Mouse (Mus musculus) MEL-GATA-1-ER (cell line): ENCODE results near the gene Cecr2.
"Not testable (repeated sequence)": the region's sequence is repeated elsewhere in the genome, so short reads cannot be mapped to it uniquely, and the experiment has no call there.

Experiments
- DNase-seq: peaks from one replicate; pipeline ENCODE4 v3.0.0-alpha.2; 2012; ENCODE audit warnings: low read depth; ENCODE audit errors: extremely low read depth

The Cecr2 gene

DNA sequence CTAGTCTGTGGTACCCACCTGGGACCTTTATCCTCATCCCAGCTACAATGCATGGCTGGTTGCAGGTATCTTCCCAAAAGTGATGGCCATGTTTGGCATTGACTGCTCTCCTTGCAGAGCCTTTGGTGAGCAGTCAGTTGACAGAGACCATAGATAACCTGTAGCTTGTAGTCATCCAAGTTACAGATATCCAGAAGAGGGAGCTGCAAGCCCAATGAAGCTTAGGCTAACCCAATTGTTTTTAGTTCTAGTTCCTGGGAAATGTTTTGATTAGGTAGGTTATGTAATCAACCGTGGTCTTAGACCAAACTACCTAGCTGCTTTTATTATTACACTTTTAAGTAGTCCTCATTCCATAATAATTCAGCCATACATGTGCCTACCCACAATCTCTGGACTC is 105.2 kb downstream of the Cecr2 start:
- DNase-seq = no peak

GRCm38 (mm10) chr6:120772025-120772424 is 105.9 kb downstream of the Cecr2 start:
- no peak for DNase-seq

DNA sequence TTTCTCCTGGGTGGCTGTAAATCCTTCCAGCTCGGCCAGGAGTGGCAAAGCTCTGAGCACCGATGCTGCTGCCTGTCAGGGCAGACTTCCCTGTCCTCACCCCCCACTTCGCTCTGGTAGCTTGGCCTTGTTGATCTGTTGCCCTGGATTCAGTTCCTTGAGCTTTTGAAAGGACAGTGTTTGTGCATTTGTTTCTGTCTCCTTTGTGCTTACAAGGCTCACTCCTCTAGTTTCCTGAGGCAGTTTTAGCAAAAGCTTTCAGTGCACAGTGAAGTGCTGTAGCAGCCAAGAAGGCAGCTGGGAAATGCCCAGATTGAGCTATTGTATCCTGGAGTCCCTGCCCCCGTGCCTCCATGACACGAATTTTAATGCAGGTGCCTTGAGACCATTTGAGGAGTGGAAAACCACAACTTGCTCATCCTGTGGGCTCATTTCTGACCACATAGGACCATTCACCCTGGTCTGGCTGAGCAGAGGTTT is 107.0 kb downstream of the Cecr2 start, which contains the start of gene Slc25a18:
TSS of gene Slc25a18 (plus strand) at position 430 of the 480 bp plus-strand sequence.
- no peak for DNase-seq

GRCm38 (mm10) chr6:120773763-120774162 is 107.6 kb downstream of the Cecr2 start:
- no peak for DNase-seq

GRCm38 (mm10) chr6:120776286-120776685 is 110.1 kb downstream of the Cecr2 start:
- DNase-seq = no peak

DNA sequence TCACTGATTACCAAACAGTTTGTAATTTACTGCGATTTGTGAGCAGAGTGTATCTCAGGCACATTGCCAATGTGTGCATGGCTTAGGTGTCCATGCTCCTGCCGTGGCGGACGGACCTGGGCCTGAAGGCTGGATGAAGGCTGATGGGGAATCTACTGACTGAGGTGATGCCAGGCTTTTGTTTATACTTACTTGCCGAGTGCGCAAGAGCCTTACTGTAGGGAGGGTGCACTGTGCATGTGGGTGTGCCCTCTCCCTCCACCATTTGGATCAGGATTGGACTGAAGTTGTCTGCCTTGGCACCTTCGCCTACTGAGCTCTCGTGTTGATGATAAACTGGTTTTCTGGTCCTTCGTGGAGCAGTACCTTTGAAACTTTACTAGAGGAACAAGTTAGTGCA is 111.4 kb downstream of the Cecr2 start:
- DNase-seq = no peak

DNA sequence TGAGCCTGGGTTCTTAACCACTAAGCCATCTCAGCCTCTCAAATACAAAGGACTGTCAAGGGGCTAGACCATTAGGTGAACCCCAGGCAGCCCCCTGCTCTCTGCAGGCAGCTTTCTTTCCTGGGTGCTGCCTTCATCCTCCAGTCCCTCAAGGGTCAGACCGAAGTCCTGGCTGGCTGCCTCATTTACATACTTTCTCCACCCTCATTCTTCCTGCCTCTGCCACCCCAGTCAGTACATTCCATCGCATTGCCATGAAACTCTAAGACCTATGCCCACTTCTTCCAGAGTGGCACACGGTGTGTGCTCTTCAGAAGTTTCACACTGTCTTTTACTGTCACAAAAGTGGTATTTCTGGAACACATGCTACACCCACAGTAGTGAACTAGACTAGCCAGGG is 112.1 kb downstream of the Cecr2 start:
- DNase-seq = no peak

GRCm38 (mm10) chr6:120782948-120783347 is 116.8 kb downstream of the Cecr2 start:
- no peak for DNase-seq

DNA sequence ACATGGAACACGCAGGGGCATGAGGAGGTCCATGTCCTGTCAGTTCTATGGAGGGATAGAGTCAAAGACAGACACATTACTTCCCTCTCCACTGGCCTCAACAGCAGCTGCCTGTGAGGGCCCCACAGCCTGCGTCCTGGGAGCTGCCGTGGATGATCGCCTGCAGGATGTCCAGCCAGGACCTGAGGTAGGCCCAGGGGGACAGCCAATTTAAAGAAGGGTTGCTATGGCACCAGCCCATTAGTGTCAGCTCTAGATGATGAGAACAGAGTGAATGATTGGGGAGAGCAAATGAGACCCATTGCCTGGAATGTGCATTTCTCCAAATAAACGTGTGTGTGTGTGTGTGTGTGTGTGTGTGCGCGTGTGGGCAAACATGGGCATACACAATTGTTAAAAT is 118.2 kb downstream of the Cecr2 start:
- no peak for DNase-seq

- no peak for DNase-seq
Observed at GRCm38 (mm10) chr6:120788068-120788607, 122.0 kb downstream of the Cecr2 start.

- DNase-seq = peak; percentile 47
Observed at GRCm38 (mm10) chr6:120788904-120789303, 122.7 kb downstream of the Cecr2 start.

GRCm38 (mm10) chr6:120790153-120790552 is 124.0 kb downstream of the Cecr2 start:
- DNase-seq = peak; percentile 63

DNA sequence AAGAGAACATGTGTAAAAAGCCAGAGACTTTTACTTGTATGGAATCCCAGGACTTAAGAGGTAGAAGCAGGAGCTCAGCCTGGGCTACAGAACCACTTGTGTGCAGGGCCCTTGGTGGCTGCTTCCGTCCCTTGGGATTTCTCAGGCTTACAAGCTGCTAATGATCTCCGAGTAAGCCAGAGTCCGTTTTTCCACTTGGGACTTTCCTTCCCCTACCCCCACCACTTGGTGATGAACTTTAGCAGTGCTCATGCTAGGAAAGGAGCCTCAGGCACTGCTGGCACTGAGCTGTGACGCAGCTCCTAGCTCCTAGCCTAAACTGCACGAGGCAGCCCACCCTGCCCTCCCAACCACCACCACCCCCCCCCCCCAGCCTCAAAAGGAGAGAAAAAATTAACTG is 124.5 kb downstream of the Cecr2 start:
- DNase-seq = no peak

GRCm38 (mm10) chr6:120792947-120793346 is 126.8 kb downstream of the Cecr2 start:
- no peak for DNase-seq

DNA sequence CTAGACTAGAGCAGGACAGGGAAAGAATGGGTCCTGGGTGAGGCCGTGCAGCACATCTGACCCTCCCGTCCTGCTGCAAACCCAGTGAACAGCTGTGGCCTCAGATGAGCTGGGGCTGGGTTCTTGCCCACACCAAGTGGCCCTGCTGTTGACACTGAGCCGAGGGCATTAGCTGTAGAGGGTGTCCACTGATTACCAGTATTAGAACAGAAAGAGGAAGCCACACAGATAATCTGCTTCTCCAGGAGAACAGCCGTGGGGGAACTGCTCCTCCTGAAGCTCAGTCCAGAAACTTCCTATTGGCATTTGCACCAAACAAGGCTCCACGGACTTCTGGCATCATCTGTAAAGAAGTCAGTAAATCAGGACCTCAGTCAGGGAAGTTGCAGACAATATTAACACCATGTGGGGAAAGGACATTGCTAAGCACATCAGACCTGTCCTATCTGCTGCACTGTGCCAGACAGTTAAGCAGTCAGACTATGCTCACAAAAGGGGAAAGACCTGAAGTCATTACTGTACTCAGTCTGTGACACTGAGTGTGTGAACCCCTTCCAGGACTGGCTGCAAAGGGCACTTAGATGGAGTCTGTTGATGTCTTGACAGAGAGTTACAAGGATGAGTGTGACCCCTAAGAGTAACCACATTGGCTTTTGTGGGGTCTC is 129.4 kb downstream of the Cecr2 start:
- DNase-seq = peak; percentile 68

GRCm38 (mm10) chr6:120796111-120796510 is 129.9 kb downstream of the Cecr2 start:
- no peak for DNase-seq

DNA sequence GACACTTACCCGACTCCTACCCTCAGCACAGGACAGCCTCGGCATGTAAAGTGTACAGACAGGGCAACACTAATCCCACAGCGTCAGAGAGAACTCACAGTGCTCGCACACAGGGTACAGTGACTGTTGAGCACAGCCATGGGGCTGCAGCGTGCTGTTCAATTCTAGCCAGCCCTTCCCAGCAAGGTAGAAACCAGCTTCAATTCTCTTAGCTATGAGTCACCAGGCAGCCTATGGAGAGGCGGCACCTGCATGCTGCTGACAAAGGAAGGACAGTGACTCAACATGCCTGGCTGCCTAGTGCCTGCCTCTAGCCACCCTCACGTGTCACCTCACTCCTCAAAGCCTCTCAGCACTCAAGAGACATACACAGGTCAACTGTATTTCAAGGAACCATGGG is 131.8 kb downstream of the Cecr2 start:
- DNase-seq = no peak

DNA sequence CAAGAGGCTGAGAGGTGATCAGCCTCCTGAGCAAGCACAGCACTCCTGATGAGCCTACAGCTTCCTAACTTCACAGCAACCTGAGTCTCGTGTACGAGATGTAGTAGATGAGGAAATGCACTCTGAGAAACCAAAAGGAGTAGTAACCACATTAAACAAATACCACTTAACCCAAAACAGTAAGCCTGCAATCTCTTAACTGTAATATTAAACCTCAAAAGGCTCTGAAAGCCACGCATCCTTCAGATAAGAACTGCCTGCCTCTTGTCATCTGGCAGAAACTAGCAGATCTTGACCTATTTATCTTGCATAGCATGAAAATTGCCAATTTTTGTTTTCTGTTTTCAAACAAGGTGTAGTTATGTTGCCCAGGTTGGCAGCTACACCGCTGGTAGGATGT is 132.7 kb downstream of the Cecr2 start:
- DNase-seq = no peak

- DNase-seq = no peak
Observed at GRCm38 (mm10) chr6:120799581-120800041, 133.4 kb downstream of the Cecr2 start.

DNA sequence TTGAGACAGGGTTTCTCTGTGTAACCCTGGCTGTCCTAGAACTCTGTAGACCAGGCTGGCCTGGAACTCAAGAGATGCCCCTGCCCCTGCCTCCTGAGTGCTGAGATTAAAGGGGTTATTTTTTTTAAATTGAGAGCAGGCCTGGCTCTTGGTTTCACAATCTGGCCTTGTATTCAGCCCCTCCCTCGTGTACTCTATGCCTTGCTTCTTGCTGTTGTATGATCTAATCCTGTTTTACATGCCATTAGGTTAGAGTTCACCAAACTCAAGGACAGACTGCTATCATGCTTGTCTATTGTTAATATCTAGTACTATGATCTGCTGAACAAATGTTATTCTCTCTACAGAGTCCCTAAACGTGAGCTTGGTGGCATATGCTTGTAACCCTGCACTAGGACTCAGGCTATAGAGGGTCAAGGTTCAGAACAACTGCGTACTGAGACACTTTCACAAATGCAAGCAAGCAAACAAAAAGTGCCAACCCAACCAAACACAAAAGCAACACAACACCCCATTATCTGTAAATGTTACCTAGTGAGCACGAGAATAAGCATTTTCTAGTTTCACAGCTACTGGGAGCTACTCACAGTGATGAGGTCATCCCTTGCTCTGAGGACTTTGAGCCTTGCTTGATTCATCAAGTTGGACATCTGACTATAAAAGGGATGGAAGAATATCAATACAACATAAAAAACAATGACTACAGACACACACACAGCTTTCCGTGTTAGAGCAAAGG is 141.0 kb downstream of the Cecr2 start:
- no peak for DNase-seq

GRCm38 (mm10) chr6:120807738-120808081 is 141.5 kb downstream of the Cecr2 start:
- DNase-seq = no peak

GRCm38 (mm10) chr6:120811999-120812398 is 145.8 kb downstream of the Cecr2 start:
- DNase-seq = not testable (repeated sequence)
